Mouse (Mus musculus) gastrocnemius, postnatal 14 days (tissue): Measurements from ENCODE around the gene Nid1. TPM values are rescaled to one million over a fixed set of nuclear protein-coding genes. Genes with fewer than 3 reads are reported as not detected.
"Not testable (repeated sequence)": the region's sequence is repeated elsewhere in the genome, so short reads cannot be mapped to it uniquely, and the experiment has no call there.

Experiments used
- DNase-seq: peaks from one replicate; pipeline ENCODE4 v3.0.0; 2021; ENCODE audit warnings: mixed read lengths
- intact Hi-C: fragments of 180-260 bp; cut with DNase I; formaldehyde crosslinking; loops from one replicate; pipeline ENCODE4 v1.15.1; 2025; ENCODE audit warnings: low total_unique reads
- long read RNA-seq, 2 experiments: library from polyadenylated mRNA; stranded (forward); transcript quantifications; one replicate each; pipeline ENCODE4 v2.0.0; 2021
- total RNA-seq, 2 experiments: library from RNA; stranded (reverse); gene quantifications; 2 replicates each; pipeline ENCODE4 v1.2.3; 2021

Nid1 gene
- total RNA-seq, result 100 to 1,000 TPM; 169 to 193 TPM
- long read RNA-seq, experiment 1, full-length matches to known transcripts, result 15 of 39 reads
- long read RNA-seq, experiment 1, partial matches to known transcripts, result 14 of 39 reads
- long read RNA-seq, experiment 1, other reads (novel, unspliced or antisense), result 10 of 39 reads
- long read RNA-seq, experiment 2, full-length matches to known transcripts, result 31 of 59 reads
- long read RNA-seq, experiment 2, partial matches to known transcripts, result 20 of 59 reads
- long read RNA-seq, experiment 2, other reads (novel, unspliced or antisense), result 8 of 59 reads

DNA sequence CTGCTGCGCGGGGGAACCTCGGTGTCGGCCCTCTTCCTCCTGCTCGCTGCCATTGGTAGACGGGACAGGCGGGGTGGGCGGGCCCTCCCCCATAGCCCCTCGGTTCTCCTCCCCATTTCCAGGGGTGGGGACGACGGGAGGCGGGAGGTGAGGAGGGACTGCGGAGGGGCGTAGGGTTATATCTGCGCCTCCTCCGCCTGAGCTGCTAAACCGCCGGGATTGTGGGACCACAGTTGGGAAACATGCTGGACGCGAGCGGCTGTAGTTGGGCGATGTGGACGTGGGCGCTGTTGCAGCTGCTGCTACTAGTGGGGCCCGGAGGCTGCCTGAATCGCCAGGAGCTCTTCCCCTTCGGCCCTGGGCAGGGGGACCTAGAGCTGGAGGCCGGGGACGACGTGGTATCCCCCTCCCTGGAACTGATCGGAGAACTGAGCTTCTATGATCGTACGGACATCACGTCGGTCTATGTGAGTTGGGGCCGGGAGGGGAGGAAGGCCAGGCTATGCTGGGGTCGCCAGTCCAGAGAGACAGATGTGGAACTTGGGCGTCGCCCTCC lies at the start of gene Nid1:
Gene Nid1 (plus strand): TSS at position 92 of the 556 bp plus-strand sequence.
- DNase-seq, result peak; percentile 34
- intact Hi-C loops, result not testable (repeated sequence)

DNA sequence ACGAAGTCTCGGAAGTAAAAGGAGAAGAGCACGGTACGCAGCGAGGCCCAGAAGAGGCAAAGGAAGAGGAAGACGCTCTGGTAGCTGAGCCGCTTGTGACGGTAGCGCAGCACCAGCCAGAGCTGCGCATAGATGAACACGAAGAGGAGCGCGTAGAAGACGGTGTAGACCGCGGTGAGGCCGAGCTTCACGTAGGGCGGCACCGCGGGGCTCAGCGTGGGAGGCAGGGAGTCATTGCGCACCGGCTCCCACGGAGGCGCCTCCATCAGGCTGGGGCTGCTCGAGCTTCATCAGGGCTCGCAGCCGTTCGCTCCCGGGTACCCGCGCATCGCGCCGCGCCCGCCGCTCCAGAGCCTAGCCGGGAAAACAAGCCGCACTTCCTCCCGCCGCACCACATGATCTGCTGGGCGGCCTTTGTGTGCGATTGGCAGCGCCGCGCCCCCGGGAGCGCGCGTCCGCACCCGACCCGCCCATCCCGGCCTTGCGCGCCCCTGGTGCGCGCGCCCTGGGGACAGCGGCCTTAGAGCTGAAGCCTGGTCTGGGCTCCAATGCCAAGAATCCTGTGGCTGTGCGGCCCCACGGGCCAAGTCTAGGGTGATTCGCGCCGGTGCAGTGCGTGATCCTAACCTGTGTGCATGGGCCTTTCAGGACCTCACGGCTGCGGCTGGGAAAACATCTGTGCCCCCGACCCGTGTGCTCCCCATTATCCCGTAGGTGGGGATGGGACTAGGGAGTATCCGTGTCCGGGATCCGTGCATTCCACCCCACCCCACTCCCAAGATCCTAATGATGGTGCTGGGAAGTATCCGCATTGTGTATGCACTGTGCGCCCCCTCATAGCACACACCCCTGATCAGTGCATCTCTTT lies 43.9 kb upstream of the Nid1 start, which contains the start of gene Gpr137b:
Gene Gpr137b (minus strand): TSS at position 787 of the 868 bp plus-strand sequence.
- peak; percentile 49 for DNase-seq
- intact Hi-C loops, result not testable (repeated sequence)

DNA sequence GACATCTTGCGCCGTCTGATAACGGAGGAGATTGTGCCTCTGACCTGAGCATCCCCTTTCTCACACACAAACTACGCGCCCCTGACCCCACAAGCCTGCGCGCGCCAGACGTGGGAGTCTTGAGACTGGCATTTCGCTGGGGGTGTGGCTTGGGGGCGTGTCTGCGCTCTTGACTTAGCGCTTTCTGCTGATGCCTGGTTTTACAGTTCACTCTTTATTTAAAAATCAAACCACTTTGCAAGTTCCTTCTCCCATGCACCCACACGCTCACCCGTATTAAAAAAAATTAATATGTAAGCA lies 43.3 kb upstream of the Nid1 start:
- intact Hi-C loops, DNase-seq: not testable (repeated sequence)

DNA sequence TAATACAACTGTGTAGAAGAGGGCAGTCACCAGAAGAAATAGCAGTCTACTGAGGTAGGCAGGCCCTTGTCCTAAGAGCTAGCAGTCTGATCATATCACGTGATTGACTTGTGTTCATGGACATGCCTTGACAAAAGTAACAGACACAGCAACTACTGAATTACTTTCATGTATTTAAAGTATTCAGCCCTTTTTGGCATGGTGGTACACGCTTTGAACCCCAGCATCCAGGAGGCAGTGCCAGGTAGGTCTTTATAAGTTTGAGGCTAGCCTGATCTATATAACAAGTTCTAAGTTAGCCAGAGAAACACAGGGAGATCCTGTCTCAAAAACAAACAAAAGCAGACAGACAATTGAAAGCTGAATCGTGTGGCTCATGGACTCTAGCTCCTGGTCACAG lies 36.5 kb upstream of the Nid1 start:
- intact Hi-C loops, DNase-seq: not testable (repeated sequence)

DNA sequence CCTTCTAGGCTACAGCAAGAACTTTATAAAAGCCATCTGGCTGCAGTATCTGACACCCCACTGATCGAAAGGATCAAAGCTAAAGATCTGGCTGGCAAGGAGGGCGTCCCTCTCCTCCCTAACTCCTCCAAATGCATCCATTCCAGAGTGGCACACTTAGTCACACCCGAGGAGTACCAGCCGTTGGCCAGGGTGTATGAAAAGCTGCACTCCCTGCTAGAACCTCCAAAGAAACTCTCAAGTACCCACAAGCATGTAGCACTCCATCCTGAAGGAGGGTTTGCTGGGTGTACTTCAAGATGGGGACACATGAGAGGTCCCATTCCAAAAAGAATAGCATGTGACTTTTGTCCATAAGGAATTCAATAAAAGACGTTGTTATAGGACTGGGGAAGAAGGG lies 34.5 kb upstream of the Nid1 start:
- intact Hi-C loops, DNase-seq: not testable (repeated sequence)

DNA sequence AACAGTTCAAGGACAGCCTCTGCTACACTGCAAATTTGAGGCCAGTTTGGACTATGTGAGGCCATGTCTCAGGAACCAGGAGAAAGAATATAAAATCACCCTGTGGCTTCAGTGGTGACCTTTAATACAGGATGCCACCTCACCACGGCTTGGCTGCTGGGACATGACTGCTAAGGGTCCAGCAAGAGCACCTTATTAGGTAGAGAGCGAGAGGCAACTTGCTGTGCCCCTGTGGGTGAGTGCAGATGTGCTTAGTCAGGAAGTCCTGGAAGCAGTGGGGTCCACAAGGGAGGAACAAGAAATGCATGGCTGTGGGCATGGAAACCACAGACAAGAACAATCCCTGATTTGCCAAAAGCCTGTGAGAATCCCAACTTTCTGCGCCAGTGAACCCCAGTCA lies 34.0 kb upstream of the Nid1 start:
- DNase-seq, intact Hi-C loops: not testable (repeated sequence)

DNA sequence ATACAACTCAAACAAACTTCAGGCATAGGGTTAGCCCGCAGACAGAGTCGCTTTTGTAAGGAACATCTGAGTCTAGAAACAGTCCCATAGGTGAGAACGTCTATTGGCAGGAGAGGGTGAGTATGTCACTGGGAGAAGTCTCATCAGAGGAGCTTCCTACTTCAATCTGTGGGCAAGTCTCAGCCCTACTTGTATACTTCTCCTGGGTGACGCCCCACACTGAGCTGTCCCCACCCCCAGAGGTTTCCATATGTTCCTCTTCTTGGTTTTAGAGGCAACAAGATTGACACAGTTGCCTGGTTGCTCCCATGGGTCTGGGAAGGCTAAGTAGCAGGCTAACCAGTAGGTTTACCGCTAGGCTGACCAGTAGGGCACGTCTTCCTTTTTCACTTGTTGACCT lies 33.5 kb upstream of the Nid1 start:
- DNase-seq, intact Hi-C loops: not testable (repeated sequence)

DNA sequence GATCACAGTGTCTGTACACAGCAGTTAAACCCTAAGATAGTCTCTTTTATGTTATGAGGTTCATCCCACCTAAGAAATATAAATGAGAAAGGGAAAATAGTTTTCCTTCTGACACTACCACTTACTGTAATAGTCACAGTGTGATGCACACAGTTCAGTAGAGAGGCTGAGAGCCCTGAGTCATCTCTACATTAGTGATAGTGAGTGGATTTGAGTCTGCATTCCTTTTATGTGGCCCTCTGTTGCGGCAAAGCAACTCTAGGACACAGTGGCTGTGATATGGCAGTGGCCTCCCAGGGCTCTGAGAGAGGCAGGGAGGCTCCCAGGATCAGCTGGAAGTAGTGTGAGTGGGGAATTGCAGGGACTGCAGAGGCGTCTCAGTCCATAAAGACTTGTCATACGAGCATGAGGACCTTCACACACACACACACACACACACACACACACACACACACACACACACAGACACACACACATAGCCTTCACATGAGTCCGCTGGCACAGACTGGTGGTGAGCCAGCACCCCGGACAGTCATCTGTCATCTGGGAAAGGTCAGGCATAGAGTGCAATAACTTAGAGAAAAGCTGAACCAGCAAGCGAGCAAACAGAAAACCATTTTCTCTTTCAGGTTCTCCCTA lies 32.7 kb upstream of the Nid1 start:
- intact Hi-C loops, DNase-seq: not testable (repeated sequence)

DNA sequence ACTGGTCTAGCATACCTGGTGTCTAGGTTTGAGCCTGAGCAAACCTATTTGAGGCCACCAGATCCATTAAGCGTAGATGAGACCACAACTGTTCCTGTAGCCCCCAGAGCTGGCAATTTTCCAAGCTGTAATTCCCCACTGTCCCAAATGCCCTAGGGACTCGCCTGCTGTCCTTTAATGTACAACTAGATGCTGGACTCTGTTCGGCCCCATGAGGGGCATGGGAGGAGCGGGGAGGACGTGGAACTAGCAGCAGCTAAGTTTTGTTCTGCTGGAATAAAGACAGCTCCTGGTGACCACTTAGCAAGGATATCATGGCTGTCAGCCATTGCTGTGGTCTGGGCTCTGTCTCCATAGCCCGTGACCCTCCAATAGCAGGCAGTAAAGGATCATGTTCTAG lies 31.8 kb upstream of the Nid1 start:
- DNase-seq, intact Hi-C loops: not testable (repeated sequence)

DNA sequence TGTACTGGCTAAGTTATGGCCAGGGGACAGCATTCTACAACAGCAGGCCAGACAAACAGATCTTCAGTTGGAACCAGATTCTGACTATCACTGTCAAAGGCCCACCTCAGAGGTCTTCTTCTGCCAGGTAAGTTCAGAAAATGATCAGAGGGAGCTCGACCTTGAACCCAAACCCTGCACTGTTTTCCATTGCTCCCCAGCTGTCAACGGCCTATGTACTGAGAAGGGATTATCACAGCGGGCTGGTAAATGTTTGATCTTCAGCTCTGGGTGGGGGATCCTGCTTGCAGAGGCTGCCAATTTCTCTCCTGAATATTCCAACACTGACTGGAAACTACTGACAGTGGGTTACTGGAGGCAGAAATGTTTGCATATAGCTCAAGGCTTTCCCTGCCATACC lies 23.1 kb upstream of the Nid1 start:
- no peak for DNase-seq
- intact Hi-C loops, result no loop called here

DNA sequence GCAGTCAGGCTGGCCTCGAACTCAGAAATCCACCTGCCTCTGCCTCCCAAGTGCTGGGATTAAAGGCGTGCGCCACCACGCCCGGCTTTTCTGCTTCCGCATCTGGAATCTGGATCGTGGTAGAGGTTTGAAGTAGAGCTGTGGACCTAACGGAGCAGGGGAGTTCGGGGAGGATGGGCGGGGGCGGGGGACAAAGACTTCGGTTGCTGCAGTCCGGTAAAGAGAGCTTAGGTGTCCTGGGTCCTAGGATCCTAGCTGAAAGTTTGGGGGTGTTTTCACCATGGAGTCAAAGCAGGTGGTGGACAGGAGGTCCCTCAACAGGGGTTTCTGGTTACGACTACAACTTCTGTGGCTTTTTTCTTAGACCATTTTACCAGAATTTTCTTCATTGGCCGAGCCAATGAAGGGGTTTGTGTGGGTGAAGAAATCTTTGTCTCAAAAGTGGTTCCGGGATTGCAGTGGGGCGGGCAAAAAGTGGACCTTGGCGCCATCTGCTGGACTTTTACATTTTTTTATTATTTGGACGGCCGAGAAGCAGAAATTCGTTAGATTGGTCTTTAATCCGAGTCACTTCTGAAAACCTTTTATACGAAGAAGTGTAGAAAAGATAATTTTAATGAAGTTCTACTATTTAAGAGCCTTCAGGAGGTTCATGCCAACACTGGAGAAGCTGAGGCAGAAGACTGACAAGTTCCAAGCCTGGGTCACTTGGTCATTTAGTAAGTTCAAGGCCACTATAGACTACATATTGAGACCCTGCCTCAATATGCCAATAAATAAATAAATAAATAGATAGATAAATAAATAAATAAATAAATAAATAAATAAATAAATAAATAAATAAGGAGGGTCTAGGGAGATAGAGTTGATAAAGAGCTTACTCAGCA lies 22.0 kb upstream of the Nid1 start:
- intact Hi-C loops, result loop anchor here (5.0 kb wide), 1 partner anchor 938 kb away; no protein-coding TSS in a partner anchor
- DNase-seq, result peak; percentile 34

DNA sequence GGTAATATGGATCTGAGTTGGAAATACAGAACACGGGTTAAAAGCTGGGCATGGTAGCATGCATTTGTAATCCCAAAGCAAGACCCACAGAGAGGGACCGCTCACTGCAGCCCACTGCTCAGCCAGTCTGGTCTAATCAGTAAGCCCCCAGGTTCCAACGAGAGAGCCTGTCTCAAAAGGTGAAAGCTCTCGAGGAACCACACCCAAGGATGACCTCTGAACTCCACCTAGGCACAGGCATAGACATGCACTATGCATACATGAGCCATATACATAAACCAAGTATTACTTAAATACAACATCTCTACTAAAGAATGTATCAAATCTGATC lies 21.4 kb upstream of the Nid1 start:
- intact Hi-C loops, result loop anchor here (5.0 kb wide), 1 partner anchor 939 kb away; no protein-coding TSS in a partner anchor
- not testable (repeated sequence) for DNase-seq

DNA sequence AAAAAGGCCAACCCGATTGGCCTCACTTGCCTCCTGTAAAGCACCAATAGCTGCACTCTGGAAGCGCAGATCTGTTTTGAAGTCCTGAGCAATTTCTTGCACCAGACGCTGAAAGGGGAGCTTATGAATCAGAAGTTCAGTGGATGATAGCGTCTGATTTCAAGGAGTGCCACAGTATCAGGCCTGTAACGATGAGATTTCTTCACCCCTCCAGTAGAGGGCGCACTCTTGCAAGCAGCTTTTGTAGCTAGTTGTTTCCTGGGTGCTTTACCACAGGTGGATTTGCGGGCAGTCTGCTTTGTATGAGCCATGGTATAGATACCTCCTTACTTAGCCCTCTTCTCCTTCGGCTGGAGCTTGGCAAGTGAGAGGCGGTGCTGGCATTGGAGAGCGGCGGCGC lies 18.5 kb upstream of the Nid1 start:
- intact Hi-C loops, result loop anchor here (5.0 kb wide), 1 partner anchor 942 kb away; no protein-coding TSS in a partner anchor
- DNase-seq, result not testable (repeated sequence)

DNA sequence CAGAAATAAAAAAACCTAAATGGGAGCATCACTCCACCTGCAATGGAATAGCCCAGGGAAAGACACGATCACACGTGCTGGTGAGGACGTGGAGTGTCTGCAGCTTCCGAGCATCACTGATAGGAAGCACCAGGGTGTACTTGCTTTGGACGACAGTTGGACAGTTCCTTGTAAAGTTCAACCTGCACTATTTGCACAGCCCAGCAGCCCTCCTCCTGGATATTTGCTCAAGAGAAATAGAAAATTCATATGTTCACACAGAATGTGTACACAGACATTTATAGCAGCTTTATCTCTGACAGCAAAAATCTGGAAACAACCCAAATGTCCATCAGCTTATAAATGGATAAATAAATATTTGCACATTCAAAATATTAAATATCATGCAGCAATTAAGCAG lies 14.1 kb upstream of the Nid1 start:
- intact Hi-C loops, DNase-seq: not testable (repeated sequence)

DNA sequence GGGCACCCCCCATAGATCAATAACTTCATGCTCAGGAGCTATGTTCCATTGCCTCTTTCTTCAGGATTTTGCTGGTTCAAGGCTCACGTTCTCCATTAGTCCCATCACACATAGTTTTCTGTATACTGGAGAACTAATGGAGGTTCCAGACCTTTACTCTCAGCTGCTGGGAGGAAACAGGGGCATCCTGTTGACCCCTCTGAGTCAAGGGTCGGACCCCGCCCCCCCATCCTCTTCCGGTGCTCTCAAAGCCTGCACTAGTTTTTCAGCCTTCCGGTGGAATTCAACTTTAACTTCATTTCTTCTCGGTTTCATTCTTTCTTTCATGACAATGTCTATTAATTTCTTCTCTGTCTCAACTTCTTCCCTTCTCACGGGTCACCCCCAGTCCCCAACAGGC lies 1.2 kb upstream of the Nid1 start:
- DNase-seq, intact Hi-C loops: not testable (repeated sequence)

DNA sequence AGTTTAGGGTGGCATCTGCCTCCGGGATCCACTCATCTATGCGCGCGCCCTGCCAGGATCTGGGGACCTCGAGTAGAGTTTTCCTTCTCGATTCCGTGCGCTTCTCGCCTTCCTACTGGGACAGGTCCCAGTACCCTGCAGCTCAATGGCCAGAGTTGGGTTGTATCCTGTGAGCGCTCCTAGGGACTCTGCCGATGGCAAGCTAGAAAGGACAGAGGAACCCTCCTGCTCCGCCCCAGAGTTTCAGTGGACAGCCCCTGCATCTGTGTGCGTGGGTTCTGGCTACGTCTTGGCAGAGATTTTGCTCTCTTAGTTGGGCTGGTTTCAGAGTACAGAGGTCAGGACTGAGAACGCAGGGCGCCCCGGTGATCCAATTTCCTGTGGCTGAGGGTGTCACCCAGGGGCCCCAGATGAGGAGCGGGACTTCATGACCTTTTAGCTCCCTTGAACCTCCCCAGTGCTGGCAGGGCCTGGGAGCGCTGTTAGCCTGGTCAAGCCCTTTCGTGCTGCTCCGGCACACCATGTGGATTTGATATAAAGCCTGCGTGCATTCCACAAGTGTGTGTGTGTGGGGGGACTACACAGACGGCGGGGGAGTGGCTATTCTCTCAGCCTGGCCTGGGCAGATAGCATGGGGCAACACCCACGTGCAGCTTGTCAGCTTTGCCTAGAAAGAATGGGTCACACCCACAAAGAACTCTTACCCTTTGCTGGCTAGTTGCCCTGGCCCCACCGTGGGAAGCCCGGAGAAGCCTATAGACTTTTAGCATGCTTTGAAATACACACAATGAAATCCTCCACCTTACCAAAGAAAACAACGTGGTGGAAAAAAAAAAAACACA lies 982 bp downstream of the Nid1 start:
- DNase-seq, intact Hi-C loops: not testable (repeated sequence)

DNA sequence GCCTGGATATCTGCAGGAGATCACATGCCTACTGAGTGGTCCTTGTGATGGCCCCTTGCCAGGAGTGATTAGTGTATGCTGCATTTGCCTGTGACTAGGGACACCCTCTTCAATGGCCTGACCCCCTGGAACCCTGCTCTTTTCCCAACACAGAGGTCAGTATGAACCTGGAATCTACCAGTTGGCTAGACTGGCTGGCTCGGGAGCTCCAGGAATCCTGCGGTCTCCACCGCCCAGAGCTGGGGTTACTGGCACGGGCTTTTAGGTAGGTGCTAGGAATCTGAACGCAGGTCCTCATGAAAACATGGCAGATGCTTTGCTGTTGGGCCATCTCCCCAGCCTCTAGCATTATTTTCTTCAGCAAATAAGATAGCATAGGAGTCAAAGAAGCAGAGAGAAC lies 8.2 kb downstream of the Nid1 start:
- intact Hi-C loops, DNase-seq: not testable (repeated sequence)
